Mouse (Mus musculus) forebrain, postnatal 0 days (tissue): Measurements from ENCODE around the gene Bcar1. TPM values are rescaled to one million over a fixed set of nuclear protein-coding genes. Genes with fewer than 3 reads are reported as not detected.
A peak's percentile ranks its signal among the peaks of the same experiment; 100 is the strongest.

Source experiments
- ATAC-seq: fragments of 200-750 bp; cut with Nextera tagmentation; 2 replicates; pipeline ENCODE4 v1.8.0; 2017; ENCODE audit warnings: mild to moderate bottlenecking, moderate library complexity
- DNase-seq: peaks from one replicate; pipeline ENCODE4 v3.0.0-alpha.2; 2015
- H3K27ac ChIP-seq: fragments of 300-500 bp; sonication (generic); 2 replicates; pipeline ENCODE4 v1.5.1; 2014; ENCODE audit warnings: low read depth, mild to moderate bottlenecking, antibody characterized with exemption, low read length, moderate library complexity, mixed read lengths
- H3K27me3 ChIP-seq: fragments of 300-500 bp; sonication (generic); 2 replicates; pipeline ENCODE4 v1.6.1; 2014; ENCODE audit warnings: mild to moderate bottlenecking, low read length, mixed read lengths; ENCODE audit not compliant: insufficient read depth
- H3K36me3 ChIP-seq: fragments of 300-500 bp; sonication (generic); 2 replicates; pipeline ENCODE4 v1.6.1; 2014; ENCODE audit warnings: mild to moderate bottlenecking, moderate library complexity; ENCODE audit not compliant: insufficient read depth
- H3K4me1 ChIP-seq: fragments of 300-500 bp; sonication (generic); 2 replicates; pipeline ENCODE4 v1.6.1; 2014; ENCODE audit warnings: antibody characterized with exemption; ENCODE audit not compliant: insufficient read depth
- H3K4me2 ChIP-seq: fragments of 300-500 bp; sonication (generic); 2 replicates; pipeline ENCODE4 v1.6.1; 2014; ENCODE audit warnings: low read depth, mild to moderate bottlenecking, moderate library complexity
- H3K4me3 ChIP-seq: fragments of 300-500 bp; sonication (generic); 2 replicates; pipeline ENCODE4 v1.5.1; 2014; ENCODE audit warnings: low read depth, low read length, mixed read lengths
- H3K9ac ChIP-seq: fragments of 300-500 bp; sonication (generic); 2 replicates; pipeline ENCODE4 v1.6.1; 2014; ENCODE audit warnings: mild to moderate bottlenecking
- H3K9me3 ChIP-seq: fragments of 300-500 bp; sonication (generic); 2 replicates; pipeline ENCODE4 v1.6.1; 2016; ENCODE audit warnings: low read length
- CTCF ChIP-seq: sonication (generic); IDR thresholded peaks from 2 replicates; pipeline ENCODE4 v1.5.1; 2016; ENCODE audit warnings: antibody characterized with exemption, control low read depth, low read depth
- WGBS: fragments of 180-500 bp; shearing (Covaris S2); extraction: QIAGEN DNeasy Blood & Tissue Kit; methylation state at CpG from one replicate; pipeline ENCODE4 v1.1.7; 2014; 5-methylcytosine and 5-hydroxymethylcytosine counted together
- polyA plus RNA-seq: library from polyadenylated mRNA; unstranded; fragments of >200 nt; fragmentation: Nextera tagmentation; extraction: Ambion mirVana; gene quantifications from 2 replicates; pipeline ENCODE4 v1.2.1, GENCODE M21; 2015
- total RNA-seq: library from RNA; depleted of rRNA; stranded (reverse); fragments of >200 nt; gene quantifications from 2 replicates; pipeline ENCODE4 v1.2.3, GENCODE M21; 2014

The Bcar1 gene
- total and polyA plus RNA-seq, 2 experiments from 2014 or later: 43.4 to 60.3 TPM

GRCm38 (mm10) chr8:111745591-111746418 lies 2.2 kb upstream of the Bcar1 start:
- ATAC-seq (peak; percentile 72), DNase-seq (peak; percentile 84)
- H3K27ac ChIP-seq: peak overlapping the region; percentile 62
- H3K4me1 ChIP-seq: peaks cover 29% of the 10 kb centered on the region
- no peaks in the 10 kb centered on the region for H3K27me3 ChIP-seq
- no peaks in the 10 kb centered on the region for H3K9me3 ChIP-seq
- H3K4me2 ChIP-seq: peak overlapping the region; percentile 35
- H3K36me3 ChIP-seq: no peaks in the 10 kb centered on the region
- peak overlapping the region; percentile 22 for H3K9ac ChIP-seq
- no peak for TF ChIP-seq CTCF
- 7% methylated on average over 23 of the region's 23 CpGs for WGBS
- 0 out of 2 replicates have a peak overlapping the region, but pooled peaks have one; percentile 7 for H3K4me3 ChIP-seq

GRCm38 (mm10) chr8:111745086-111745485 lies 1.5 kb upstream of the Bcar1 start:
- no peak for TF ChIP-seq CTCF
- WGBS: 56% methylated on average over 5 of the region's 5 CpGs
- DNase-seq (no peak), ATAC-seq (no peak)
- H3K4me2 ChIP-seq: peak overlapping the region; percentile 35
- H3K27me3 ChIP-seq: no peaks in the 10 kb centered on the region
- peak overlapping the region; percentile 22; the same call in 1 of the 2 replicates for H3K9ac ChIP-seq
- no peaks in the 10 kb centered on the region for H3K36me3 ChIP-seq
- H3K9me3 ChIP-seq: no peaks in the 10 kb centered on the region
- peak overlapping the region; percentile 62 for H3K27ac ChIP-seq
- H3K4me1 ChIP-seq: peaks cover 34% of the 10 kb centered on the region
- no peak overlapping the region for H3K4me3 ChIP-seq

GRCm38 (mm10) chr8:111743101-111743791 lies 363 bp downstream of the Bcar1 start:
- H3K9me3 ChIP-seq: no peaks in the 10 kb centered on the region
- H3K36me3 ChIP-seq: no peaks in the 10 kb centered on the region
- no peak for TF ChIP-seq CTCF
- peak; percentile 49 for DNase-seq
- H3K4me1 ChIP-seq: peaks cover 34% of the 10 kb centered on the region
- H3K27me3 ChIP-seq: no peaks in the 10 kb centered on the region
- H3K4me2 ChIP-seq: peak overlapping the region; percentile 72
- H3K27ac ChIP-seq: peak overlapping the region; percentile 82
- ATAC-seq: no peak
- 2% methylated on average over 38 of the region's 44 CpGs for WGBS
- H3K9ac ChIP-seq: peak overlapping the region; percentile 92
- peak overlapping the region; percentile 78 for H3K4me3 ChIP-seq

GRCm38 (mm10) chr8:111742261-111743037 lies 1.2 kb downstream of the Bcar1 start:
- Histone ChIP-seq H3K27me3 (no peaks in the 10 kb centered on the region), H3K4me2 (peak overlapping the region; percentile 72), H3K4me1 (peaks cover 34% of the 10 kb centered on the region), H3K27ac (peak overlapping the region; percentile 82), H3K9me3 (no peaks in the 10 kb centered on the region), H3K36me3 (no peaks in the 10 kb centered on the region), H3K9ac (peak overlapping the region; percentile 92), H3K4me3 (peak overlapping the region; percentile 78)
- TF ChIP-seq CTCF: no peak
- 4% methylated on average over 11 of the region's 11 CpGs for WGBS
- ATAC-seq (peak; percentile 69), DNase-seq (peak; percentile 67)

- H3K36me3 ChIP-seq: no peaks in the 10 kb centered on the region
- H3K9ac ChIP-seq: peak overlapping the region; percentile 92; the same call in 1 of the 2 replicates
- TF ChIP-seq CTCF: no peak
- H3K4me2 ChIP-seq: peak overlapping the region; percentile 72
- peak overlapping the region; percentile 82 for H3K27ac ChIP-seq
- peak overlapping the region; percentile 78 for H3K4me3 ChIP-seq
- no peak for ATAC-seq
- 49% methylated on average over 6 of the region's 6 CpGs for WGBS
- no peaks in the 10 kb centered on the region for H3K27me3 ChIP-seq
- no peaks in the 10 kb centered on the region for H3K9me3 ChIP-seq
- H3K4me1 ChIP-seq: peaks cover 34% of the 10 kb centered on the region
- no peak for DNase-seq
Measured at GRCm38 (mm10) chr8:111741556-111741955, 2.1 kb downstream of the Bcar1 start.

- 87% methylated on average over 8 of the region's 8 CpGs for WGBS
- no peak for ATAC-seq
- peaks cover 34% of the 10 kb centered on the region for H3K4me1 ChIP-seq
- no peak for TF ChIP-seq CTCF
- no peak overlapping the region for H3K4me3 ChIP-seq
- no peak overlapping the region for H3K9ac ChIP-seq
- peak overlapping the region; percentile 72; the same call in 1 of the 2 replicates for H3K4me2 ChIP-seq
- no peaks in the 10 kb centered on the region for H3K36me3 ChIP-seq
- DNase-seq: no peak
- no peak overlapping the region for H3K27ac ChIP-seq
- H3K9me3 ChIP-seq: no peaks in the 10 kb centered on the region
- H3K27me3 ChIP-seq: no peaks in the 10 kb centered on the region
Measured at GRCm38 (mm10) chr8:111740994-111741393, 2.6 kb downstream of the Bcar1 start.
